Mouse (Mus musculus) bone marrow, adult 2 months (tissue): Measurements from ENCODE around the gene Ptprn2. TPM values are rescaled to one million over a fixed set of nuclear protein-coding genes. Genes with fewer than 3 reads are reported as not detected.

Source experiments
- H3K27ac ChIP-seq: fragments of 200-500 bp; 2 replicates; pipeline ENCODE4 v1.5.1; 2012; ENCODE audit warnings: low read depth, mild to moderate bottlenecking, control low read depth, inconsistent platforms, low read length; ENCODE audit not compliant: control insufficient read depth, poor library complexity, insufficient read depth
- H3K4me1 ChIP-seq: fragments of 200-500 bp; 2 replicates; pipeline ENCODE4 v1.6.1; 2011; ENCODE audit warnings: low read length; ENCODE audit not compliant: control insufficient read depth, insufficient read depth
- H3K4me3 ChIP-seq: fragments of 200-500 bp; replicated peaks from 2 replicates; pipeline ENCODE3; 2011; ENCODE audit warnings: mild to moderate bottlenecking, low read depth, low read length, control low read depth; ENCODE audit not compliant: control insufficient read depth
- CTCF ChIP-seq: fragments of 200-500 bp; IDR thresholded peaks from 2 replicates; pipeline ENCODE4 v1.5.1; 2011; ENCODE audit warnings: low read length, control low read depth; ENCODE audit not compliant: control insufficient read depth, insufficient read depth
- POLR2A ChIP-seq: fragments of 200-500 bp; IDR thresholded peaks from 2 replicates; pipeline ENCODE4 v1.6.1; 2011; ENCODE audit warnings: low read depth, mild to moderate bottlenecking, control low read depth, low read length, borderline replicate concordance; ENCODE audit not compliant: control insufficient read depth
- WGBS: fragments of 180-500 bp; shearing (Covaris S2); methylation state at CpG from one replicate; pipeline ENCODE4 v1.1.7; 2018; 5-methylcytosine and 5-hydroxymethylcytosine counted together
- polyA plus RNA-seq: library from polyadenylated mRNA; stranded (reverse); fragments of >200 nt; gene quantifications from 2 replicates; pipeline ENCODE4 v1.2.4, GENCODE M21; 2011; ENCODE audit warnings: low replicate concordance; ENCODE audit not compliant: missing spikeins, insufficient read depth, insufficient read length

The Ptprn2 gene
- polyA plus RNA-seq, 1 experiment: 0.35 TPM

DNA sequence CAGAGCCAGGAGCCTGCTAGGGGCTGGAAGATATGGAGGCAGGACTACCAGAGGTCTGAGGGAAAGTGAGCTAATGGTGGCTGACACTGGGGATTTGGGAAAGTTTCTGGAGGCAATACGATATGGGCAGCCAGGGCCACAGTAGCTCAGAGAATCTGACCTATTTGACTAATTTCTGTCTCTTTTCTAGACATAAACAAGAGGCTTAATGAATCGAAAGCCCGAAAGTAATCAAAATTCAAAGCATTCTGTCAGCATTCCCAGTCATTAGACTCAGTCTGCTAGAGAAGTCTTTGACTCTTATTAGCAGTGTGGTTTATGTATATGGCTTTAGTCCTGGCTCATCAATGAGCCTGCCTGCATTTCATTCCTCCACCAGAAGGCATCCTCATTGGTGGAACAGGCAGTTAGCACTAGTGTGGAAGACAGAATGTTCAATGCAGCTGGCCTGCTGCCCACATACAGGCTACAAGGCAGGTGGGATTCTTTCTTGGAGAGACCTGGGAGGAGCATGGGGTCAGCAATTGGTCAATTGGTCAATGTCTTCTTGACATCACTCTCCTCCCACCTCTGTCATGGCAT, 353.2 kb downstream of the Ptprn2 start:
- H3K4me1 ChIP-seq: no peaks in the 10 kb centered on the region

DNA sequence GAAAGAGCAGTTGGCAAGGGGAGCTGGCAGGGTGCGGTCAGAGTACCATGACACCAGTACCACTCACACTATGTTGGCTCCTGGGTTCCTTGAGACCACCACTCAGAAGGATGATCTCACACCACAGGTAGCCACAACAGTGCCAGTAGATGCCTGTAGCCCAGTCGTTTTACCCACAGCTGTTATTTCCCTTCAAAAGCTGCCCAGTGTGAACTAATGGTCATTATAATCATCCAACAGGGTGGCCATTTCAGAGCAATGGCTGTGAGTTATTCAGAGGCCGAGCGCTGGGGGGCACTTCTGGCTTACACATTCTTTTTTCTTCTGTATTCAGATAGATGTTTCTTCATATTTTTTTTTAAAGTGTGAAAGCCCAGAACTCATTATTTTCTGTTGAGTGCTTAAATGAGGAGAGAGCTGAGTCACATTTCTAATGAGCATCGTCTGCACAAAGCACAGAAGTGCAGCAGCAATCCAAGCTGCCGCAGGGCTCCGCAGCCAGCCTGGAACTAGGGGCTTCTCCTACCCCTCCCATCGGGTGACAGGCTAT, 357.3 kb downstream of the Ptprn2 start:
- H3K4me3 ChIP-seq: no peak overlapping the region
- 78% methylated on average over 8 of the region's 8 CpGs for WGBS
- no peaks in the 10 kb centered on the region for H3K4me1 ChIP-seq
- no peak overlapping the region for H3K27ac ChIP-seq
- TF ChIP-seq POLR2A (no peak), CTCF (no peak)

More for the DNA sequence above, 353.2 kb downstream of the Ptprn2 start:
- H3K4me3 ChIP-seq: no peak overlapping the region
- no peak for TF ChIP-seq CTCF
- TF ChIP-seq POLR2A: no peak
- WGBS: 67% methylated on average over 3 of the region's 3 CpGs
- no peak overlapping the region for H3K27ac ChIP-seq

DNA sequence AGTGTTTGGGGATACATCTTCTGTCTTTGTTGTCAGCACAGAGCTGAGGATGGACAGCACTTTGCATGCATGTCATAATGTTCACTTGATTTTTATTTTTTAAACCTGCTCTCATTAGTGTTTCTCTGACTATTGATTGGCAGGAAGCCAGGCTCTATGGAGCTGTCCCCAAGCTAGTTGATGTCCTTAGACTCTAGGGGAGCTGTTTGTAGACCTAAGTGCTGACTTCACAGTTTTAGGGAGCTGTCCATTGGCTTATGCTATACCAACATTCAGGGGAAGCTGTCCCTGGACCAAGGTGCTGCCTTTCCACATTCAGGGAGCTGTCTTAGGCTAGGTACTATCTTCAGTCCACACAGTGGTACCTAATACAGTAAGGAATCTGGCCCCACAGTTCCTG, 360.7 kb downstream of the Ptprn2 start:
- TF ChIP-seq CTCF (no peak), POLR2A (no peak)
- Histone ChIP-seq H3K4me1 (no peaks in the 10 kb centered on the region), H3K27ac (no peak overlapping the region), H3K4me3 (no peak overlapping the region)

DNA sequence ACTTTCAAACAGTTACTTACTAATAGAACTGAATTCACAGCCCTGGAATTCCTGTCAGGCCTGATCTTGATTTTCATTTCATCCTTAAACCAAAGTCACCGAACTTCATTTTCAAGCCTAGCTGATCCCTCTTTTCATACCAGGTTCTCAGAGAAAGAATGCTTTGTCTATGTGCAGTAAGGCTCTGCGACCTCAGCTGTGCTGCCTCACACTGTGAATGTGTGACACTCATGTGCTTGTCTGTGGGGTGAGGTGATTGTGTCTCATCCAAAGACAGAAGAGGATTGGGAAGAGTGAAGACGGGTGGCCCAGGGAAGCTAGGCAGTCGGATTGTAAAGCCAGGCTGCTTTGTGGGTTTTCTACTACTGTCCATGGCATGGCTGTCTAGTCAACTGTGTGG, 361.5 kb downstream of the Ptprn2 start:
- H3K27ac ChIP-seq: no peak overlapping the region
- 81% methylated on average over 4 of the region's 4 CpGs for WGBS
- TF ChIP-seq CTCF (no peak), POLR2A (no peak)
- no peaks in the 10 kb centered on the region for H3K4me1 ChIP-seq
- no peak overlapping the region for H3K4me3 ChIP-seq

DNA sequence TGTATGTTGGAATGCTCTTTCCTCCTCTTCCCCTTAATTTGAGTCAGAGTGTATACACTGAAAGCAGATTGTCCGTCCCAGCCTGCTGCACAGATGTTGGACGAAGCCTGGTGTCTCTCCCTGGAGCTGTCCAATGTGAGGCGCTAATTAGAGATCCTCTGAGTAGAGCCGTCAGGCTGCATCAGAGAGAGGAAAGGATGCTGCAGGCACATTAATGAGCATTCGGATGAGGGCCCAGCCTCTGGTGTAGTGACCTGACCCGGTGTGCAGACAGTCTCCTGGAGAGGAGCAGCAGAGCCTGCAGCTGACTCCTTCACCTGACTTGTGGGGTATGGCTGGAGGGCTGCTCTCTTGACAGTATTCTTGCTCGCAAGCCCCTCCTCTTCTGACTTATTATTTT, 370.8 kb downstream of the Ptprn2 start:
- WGBS: 67% methylated on average over 7 of the region's 7 CpGs
- Histone ChIP-seq H3K4me1 (no peaks in the 10 kb centered on the region), H3K4me3 (no peak overlapping the region), H3K27ac (no peak overlapping the region)
- no peak for TF ChIP-seq CTCF
- TF ChIP-seq POLR2A: no peak

DNA sequence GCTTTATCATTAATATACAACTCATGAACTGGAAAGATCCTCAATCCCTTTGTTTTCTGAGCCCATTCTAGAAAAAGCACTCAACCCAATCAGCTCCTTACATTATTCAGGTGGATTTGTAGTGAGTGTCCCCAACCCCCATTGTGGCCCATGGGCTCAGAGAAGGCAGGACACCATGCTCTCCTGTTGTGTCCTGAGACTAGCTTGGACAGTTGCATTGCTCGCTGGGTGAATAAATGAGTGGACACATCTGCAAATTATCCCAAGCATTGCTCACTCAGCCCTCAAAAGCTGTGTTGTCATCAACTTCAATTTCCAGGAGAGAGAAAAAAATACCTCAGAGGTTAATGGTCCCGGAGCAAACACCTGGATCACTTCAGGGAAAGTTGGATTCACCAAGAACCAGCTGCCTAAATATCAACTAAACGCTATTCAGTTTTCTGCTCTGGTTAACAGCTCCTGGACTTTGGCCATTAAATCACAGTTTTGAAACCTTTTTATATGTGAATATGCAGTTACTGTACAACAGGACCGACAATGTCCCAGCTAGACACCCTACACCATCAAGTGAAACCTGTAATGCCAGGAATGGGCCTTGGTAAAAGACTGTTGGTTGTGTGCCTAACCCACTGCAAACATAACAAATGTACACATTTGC, 376.0 kb downstream of the Ptprn2 start:
- Histone ChIP-seq H3K4me1 (no peaks in the 10 kb centered on the region), H3K4me3 (no peak overlapping the region), H3K27ac (no peak overlapping the region)
- WGBS: 78% methylated on average over 4 of the region's 4 CpGs
- TF ChIP-seq CTCF (no peak), POLR2A (no peak)

DNA sequence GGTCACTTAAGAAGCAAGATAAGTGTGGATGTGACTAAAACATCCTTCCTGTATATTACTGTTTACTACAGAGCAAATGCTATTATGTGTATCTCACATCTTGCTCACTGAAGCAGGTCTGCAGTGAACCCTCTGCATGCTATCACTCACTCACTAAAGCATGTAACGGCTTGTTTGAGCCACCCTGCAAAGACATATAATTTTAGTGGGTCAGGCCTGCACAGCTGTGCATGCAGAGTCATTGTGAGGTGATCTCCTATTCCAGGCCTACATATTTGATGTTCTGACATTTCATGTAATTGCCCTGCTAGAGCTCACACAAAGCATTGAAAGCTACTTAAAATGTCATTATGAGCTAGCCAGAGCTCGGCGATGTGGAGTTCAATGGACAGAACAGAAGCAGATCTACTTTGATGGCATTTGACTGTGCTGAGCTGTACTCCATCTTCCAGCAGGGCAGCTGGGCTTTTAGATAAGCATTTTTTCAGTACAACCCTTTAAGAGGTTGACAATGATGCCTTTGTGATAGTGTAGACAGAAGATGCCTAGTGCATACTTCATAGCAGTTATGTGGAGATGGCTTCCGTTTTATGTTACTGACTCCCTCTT, 377.9 kb downstream of the Ptprn2 start:
- Histone ChIP-seq H3K27ac (no peak overlapping the region), H3K4me3 (no peak overlapping the region), H3K4me1 (no peaks in the 10 kb centered on the region)
- WGBS: 89% methylated on average over 4 of the region's 4 CpGs
- TF ChIP-seq POLR2A (no peak), CTCF (no peak)

DNA sequence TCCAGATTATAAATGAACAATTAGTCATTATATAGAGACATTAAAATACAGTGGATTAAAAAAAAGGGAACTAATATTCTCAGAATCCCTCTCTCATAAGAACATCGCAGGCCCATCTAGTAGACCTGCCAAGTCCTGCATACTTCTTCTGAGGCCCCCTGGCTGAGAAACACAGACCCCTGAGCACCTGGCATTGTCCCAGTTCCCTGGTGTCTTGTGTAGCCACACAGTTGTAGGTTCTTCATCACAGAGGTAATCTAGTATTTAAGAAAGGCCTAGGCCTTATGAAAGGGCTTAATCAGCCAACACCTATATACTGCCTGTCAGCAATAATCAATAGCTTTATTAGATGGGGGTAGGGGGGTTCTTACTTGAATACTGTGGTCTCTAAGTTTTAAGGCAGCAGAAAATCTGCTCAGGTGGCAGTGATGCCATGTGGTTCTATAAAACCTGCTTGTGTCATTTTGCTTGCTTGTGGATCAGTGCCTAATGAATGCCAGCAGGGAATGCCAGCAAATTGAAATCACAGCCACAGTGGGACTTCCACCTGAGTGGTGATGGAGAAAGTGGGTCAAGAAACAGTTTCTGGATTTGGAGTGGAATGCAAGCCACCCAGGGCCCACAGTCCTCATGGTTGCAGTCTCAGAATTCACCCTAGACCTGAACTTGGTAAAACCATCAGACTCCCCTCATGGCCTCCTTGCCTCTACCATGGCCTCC, 388.5 kb downstream of the Ptprn2 start:
- Histone ChIP-seq H3K4me1 (no peaks in the 10 kb centered on the region), H3K4me3 (no peak overlapping the region), H3K27ac (no peak overlapping the region)
- WGBS: 77% methylated on average over 1 of the region's 1 CpGs
- no peak for TF ChIP-seq CTCF
- no peak for TF ChIP-seq POLR2A
